Mouse (Mus musculus) liver, embryonic 14.5 days (tissue): ENCODE measurements around the gene Fermt2.

ENCODE experiments used
- CTCF ChIP-seq: IDR thresholded peaks from 2 replicates; pipeline ENCODE4 v1.5.1; 2016; ENCODE audit warnings: antibody characterized with exemption, low read depth, control low read depth
- EP300 ChIP-seq: IDR thresholded peaks from 2 replicates; pipeline ENCODE4 v1.6.1; 2016; ENCODE audit warnings: antibody characterized with exemption, low read depth

DNA sequence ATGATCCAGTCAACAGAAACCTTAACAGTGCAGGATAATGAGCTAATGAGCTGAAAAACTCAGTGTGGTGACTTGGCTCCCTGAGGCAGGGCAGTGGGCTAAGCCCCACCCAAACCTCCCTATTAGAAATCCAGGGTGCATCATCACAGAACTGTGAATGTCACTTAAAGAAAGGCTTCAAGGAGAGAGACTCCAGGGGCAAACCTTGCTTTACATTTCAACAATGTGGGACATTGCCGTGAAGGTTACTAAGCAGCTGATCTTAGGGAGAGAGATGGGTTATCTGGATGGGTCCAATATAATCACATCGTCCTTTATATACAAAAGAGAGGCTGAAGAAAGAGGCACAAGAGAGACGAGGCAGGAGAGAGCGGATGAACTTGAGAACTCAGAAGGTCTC lies 36.0 kb downstream of the Fermt2 start:
- TF ChIP-seq CTCF (no peak), EP300 (no peak)
